Mouse (Mus musculus) monocyte, adult 2 months (primary cell): ENCODE data around the gene Sprr4.
"Not testable (repeated sequence)": the region's sequence is repeated elsewhere in the genome, so short reads cannot be mapped to it uniquely, and the experiment has no call there.

Experiments used
- DNase-seq, 2 experiments: peaks; one replicate each; pipeline ENCODE4 v3.0.0; 2022; ENCODE audit warnings: low spot score in 2 of 2, low read depth in 1 of 2

The Sprr4 gene

DNA sequence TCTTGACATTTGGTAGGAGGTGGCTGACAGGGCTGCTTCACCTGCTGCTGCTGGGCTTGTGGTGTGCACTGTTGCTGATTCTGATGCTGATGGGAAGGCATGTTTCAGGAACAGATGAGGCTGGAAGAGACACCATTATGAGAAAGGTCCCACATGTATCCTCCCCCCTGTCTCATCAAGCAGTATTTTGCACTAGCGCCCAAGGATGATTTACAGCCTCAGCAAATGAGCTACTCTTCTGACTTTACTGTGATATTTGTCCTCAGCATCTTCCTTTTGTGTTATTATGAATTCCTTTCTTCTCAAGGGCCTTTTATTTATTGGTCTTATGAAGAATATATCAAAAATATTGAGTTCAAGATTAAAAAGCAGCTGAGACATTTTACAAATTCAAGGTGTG lies at the start of gene Sprr4:
TSS of gene Sprr4 (minus strand) at position 101 of the 400 bp plus-strand sequence.
- no peak for DNase-seq

DNA sequence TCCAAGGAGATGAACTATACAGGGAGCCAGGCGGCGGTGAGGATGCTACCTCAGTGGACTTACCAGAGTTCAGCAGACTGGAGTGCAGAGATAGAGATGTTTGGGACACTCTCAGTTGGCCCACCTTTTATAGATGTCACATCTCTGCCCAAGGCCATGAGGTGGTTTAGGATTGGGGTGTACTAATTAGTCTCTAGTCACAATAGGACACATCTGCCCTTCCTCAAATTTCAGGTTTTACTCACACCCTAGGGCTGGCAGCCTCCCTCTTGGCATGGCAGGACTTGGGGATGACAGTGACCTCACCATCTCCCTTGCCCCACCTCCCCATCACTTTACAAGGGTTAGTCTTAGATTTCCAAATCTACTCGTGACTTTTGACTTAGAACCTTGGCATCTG lies 34.1 kb upstream of the Sprr4 start, which contains the start of gene 2310046K23Rik:
TSS of gene 2310046K23Rik (minus strand) at position 101 of the 400 bp plus-strand sequence.
- DNase-seq, result no peak

DNA sequence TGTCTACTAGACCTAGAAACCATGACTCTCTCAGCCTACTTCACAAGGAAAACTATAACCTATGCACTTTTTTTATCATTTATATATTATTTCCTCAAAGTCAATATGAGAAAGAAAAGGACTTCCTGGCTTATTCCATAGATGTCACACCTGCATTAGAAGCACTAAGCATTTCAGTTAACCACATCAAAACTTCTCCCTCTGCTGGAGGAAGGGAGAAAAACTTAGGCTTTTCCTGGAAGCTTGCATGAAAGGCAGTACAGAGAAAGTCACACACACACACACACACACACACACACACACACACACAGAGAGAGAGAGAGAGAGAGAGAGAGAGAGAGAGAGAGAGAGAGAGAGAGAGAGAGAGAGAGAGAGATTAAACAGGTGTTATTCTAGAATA lies 12.0 kb upstream of the Sprr4 start:
- no peak for DNase-seq

DNA sequence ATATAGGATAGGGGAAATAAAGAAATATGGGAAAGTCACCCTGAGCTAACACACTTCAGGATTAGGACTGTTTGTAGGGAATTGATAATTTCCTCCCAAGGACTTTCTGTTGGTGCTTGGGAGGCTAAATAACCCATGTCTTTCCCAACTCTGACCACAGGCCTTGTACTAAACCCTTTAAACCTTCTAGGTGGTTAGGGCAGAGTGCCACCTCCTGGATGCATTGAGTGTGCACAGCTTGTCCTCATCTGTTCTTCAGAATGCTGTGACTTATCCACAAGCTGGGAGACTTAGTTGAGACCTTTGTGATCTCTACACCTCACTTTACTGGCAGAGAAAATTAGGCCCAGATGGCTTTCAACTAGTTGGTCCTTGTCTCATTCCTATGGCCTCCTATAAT lies 10.5 kb upstream of the Sprr4 start:
- DNase-seq, result no peak

DNA sequence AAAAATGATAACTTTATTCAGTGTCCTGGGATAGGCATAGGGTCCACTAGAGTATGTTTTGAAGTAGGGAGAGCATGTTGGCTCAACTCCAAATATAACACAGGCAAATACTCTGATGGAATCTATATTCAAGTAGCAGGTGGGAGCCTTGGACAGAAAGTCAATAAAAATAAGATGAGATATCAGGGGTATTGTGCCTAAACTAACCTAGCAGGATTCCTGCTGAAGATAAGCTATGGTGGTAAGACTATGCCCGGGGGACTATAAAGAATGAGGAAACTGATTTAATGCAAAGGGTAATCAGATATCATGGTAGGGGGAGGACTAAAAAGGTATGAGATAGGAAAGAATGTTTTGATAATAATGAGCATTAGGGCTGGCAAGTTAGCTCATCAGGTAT lies 7.9 kb upstream of the Sprr4 start:
- no peak for DNase-seq

DNA sequence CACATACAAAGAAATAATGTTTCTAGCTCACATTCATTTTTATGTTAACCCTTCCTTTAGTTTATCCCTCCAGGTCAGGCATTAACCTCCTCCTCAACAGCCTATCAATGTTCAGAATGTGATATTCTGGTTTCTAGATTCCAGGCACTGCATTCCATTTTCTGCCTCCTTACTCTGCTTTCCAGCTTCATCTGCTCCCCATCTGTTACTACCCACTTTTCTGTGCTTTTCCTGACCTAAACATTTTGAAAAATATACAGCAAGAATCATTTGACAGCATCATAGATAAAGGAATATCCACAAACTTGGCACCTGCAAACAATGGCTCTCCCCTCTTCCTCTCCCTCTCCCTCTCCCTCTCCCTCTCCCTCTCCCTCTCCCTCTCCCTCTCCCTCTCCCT lies 3.2 kb upstream of the Sprr4 start:
- no peak for DNase-seq

DNA sequence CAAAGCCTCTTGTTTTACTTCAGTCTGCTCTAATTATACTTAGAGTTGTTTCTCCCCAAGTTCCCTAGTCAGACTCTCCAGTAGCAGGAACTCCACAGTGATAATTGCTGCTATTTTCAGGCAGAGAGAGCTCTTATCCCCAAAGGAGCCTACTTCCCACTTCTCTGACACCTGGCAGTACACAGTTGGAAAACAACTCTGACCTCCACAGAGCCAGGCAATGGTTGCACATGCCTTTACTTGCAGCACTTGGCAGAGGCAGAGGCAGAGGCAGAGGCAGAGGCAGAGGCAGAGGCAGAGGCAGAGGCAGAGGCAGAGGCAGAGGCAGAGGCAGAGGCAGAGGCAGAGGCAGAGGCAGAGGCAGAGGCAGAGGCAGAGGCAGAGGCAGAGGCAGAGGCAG lies 10.0 kb downstream of the Sprr4 start:
- not testable (repeated sequence) for DNase-seq

DNA sequence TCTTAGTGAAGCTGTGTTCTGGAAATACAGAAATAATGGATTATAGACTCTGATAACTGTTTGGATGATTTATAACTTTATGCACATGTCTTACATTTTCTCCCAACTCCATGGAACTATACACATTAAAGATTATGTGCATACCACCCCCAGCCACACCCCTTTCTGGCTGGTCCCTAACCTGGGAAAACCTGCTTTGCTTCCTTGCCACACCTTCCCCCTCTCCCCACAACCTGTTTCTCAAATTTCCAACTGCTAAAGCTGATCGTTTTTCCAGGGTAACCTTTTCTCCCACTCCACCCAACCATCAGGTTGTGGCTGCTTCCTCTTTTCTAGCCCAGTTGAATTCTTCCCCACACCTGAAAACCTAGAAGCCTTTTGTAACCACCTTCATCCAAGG lies 14.0 kb downstream of the Sprr4 start:
- DNase-seq, result no peak

DNA sequence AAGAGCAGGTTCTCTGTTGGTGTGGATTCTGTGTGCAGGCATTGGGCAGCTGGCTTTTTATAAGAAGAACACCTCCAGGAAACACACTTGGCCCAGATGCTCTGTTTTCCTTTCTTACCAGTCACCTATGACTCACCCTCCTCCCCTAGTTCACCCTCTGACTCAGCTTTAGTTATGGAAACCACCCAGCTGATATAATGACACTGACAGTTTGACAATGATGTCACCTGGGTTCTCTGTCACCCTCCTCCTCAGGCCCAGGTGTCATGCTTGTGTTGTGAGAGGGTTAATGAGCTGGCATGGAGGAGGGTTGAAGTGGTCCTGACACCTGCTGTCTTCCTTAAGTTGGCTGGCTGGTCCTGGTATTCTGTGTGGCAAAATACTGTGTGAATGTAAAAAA lies 14.4 kb downstream of the Sprr4 start, which contains the start of gene Sprr1a:
TSS of gene Sprr1a (minus strand) at position 33 of the 400 bp plus-strand sequence.
- DNase-seq, result no peak

DNA sequence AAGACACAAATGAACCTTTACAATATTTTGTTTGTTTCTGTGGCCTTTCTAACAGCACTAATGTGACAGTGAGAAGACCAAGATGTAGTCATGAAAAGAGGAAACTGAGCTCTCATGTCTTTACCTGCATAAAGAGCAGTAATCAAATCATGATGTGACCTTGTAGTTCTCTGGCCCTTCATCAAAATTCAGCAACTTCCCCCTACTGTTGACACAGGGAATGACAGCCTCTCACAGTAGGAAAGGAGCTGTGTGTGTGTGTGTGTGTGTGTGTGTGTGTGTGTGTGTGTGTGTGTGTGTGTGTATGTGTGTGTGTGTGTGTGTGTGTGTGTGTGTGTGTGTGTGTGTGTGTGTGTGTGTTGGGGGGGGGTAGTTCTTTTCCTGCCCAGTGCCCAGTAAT lies 19.0 kb downstream of the Sprr4 start:
- not testable (repeated sequence) for DNase-seq

DNA sequence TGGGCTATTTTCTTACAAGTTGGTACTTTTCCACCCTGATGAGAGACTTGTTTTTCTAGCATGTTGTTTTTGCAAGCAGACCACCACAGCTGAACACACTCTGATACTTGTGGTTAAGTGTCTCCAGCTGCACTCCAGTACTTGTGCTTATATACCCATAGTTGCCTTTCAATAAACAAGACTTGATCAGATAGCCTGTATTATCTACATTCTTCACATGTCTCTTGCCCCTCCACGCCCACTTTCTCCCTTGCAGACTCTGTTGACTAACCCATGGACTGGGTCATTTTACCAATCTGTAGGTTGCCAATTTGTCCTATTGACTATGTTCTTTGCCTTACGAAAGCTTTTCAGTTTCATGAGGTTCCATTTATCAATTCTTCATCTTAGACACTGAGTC lies 30.2 kb downstream of the Sprr4 start:
- no peak for DNase-seq

DNA sequence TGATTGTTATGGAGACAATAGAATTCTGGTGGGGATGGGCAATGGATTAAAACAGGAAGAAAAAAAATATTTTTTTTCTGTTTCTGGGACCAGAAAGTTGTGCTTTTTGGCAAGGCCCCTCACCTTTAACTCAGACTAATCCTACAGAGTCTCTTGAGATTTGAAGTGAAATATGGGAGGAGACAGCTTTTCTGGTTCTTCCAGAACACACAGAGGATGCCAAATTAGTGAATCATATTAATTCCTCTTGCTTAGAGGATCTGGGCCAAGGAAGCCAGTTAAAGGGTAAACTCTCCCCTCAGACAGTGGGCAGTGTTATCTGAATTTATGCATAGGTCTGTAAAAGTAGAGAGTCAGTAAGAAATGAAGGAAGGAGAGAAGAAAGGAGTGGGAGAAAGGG lies 32.9 kb downstream of the Sprr4 start:
- DNase-seq, result no peak

DNA sequence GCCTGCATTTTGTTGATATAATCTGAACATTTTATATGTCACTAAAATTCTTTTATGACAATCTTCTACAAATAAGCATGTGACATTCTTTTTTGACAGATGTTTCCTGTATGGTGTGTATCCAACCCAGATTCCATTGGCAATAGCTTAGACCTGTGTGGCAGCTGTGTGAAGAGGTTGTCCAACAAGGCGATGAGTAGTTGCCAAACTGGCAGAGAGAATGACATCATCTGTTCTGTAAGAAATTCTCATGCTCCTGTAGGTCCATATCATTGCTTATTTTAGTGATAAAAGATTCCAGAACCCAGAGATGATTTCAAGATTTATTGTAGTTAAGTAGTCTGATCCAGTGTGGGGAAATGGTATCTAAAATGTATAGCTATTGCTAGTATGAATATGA lies 33.7 kb downstream of the Sprr4 start:
- no peak for DNase-seq

DNA sequence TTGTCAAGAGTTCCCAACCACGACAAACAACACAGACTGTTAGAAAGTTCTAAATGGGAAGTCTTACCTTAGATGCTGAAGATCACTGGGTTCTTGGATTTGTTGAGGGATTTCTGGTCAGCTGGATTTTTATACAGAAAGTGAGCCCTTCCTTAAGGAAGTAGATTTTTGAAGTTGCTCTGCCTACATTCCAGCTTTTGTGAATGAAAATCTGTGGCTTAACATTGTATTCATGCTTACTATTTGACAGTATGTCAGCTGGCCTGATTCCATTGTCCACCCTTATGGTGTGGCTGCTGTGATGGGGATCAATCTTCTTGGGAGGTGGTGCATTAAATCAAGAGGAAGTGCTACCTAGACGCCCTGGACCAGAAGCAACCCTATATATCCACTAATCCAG lies 41.7 kb downstream of the Sprr4 start, which contains the start of gene Sprr3:
TSS of gene Sprr3 (minus strand) at position 101 of the 400 bp plus-strand sequence.
- DNase-seq, result no peak

DNA sequence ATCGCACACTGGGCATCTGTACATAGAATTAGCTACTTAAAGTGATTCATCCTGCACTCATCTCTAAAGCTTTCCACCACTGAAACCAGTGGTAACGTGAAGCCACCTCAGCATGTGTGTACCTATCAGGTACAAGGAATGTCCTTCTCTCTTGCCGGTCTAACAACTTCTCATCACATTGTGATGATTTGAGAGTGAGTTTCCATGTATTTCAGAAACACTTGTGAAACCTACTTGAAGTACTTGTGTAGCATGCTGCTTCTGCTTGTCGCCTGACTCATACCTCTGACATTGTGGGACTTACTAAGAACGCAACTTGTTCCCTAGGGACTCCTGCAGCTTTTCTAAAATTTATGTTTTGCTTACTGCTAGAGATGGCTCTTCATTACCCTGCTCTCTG lies 45.1 kb downstream of the Sprr4 start:
- DNase-seq, result no peak
